Mouse (Mus musculus) gastrocnemius, postnatal 36 days (tissue): Measurements from ENCODE around the gene Cdc42ep4. TPM values are rescaled to one million over a fixed set of nuclear protein-coding genes. Genes with fewer than 3 reads are reported as not detected.

Experiments
- DNase-seq, 2 experiments: peaks; one replicate each; pipeline ENCODE4 v3.0.0; 2022
- intact Hi-C: fragments of 180-260 bp; cut with DNase I; formaldehyde crosslinking; loops from one replicate; pipeline ENCODE4 v1.15.1; 2025
- total RNA-seq, 2 experiments: library from RNA; stranded (reverse); gene quantifications; 2 replicates each; pipeline ENCODE4 v1.2.3; 2021

The Cdc42ep4 gene
- total RNA-seq, 2 experiments from 2014 or later = 4.9 to 6.8 TPM

DNA sequence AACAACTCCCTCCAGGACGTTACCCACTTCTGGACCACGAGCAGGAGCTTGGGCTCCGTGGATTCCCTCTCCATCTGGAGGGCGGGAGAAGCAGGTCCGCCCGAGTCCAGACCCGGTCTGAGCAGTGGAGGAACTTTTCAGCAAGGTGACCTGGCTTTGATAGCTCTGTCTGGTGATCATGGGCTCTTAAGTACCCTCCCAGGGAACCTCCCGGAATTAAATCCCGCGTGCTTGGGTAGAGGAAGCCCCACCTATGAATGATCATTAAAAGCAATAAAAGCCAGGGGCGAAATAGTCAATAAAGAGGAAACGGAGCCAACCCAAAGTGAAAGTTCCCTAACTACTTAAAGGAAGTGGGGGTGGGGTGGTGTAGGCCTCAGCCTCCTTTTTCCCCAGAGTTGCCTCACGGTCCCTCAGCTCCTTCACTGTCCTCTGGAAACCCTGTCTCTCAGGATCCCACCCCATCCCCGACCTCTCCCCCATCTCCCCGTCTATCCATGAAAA, 529 bp upstream of the Cdc42ep4 start:
- DNase-seq = no peak
- intact Hi-C loops = no loop called here

DNA sequence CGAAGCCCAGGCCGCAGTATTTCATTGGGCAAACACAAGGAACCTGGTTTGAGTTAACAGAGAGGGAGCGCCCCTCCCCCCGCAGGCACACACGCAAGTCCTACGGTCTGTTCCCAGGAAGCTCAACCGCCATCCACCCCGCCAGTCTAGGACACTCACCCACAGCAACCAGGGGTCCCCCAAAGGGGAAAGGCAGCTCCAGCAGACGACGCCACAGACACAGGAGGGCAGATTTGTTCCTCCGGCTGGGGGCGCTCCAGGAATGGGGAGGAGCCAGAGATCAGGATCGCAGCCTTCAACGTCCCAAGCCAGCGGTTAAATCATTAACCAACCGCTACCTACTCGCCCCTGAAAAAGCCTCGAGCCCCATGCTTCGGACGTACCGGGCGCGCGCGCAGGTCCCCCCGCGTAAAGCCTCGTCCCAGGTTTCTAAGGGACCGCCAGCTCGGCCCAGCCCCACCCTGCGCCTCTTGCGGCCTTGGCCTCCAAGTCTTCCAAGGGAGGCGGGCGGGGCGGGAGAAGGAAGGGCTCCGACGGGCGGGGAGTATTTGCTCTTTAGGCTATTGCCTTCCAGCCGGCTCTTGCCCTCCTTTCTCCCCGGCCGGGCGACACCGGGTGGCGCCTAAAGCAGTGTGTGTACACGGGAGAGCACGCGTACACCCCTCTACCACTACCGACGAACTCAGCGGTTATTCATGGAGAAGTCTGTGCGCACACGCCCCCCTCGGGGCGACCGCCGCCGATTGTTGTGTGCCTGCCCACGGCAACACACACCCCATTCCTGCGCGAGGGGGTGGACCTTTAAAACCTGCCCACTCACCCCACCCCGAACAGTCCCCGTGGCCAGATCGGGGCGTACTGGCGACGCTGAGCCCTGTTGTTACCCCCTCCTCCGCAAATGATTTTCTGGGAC, 854 bp downstream of the Cdc42ep4 start:
- peak; percentile 60 to 75 for DNase-seq
- intact Hi-C loops = loop anchor here (2.0 kb wide), 1 partner anchor 60 kb away; no protein-coding TSS in a partner anchor

DNA sequence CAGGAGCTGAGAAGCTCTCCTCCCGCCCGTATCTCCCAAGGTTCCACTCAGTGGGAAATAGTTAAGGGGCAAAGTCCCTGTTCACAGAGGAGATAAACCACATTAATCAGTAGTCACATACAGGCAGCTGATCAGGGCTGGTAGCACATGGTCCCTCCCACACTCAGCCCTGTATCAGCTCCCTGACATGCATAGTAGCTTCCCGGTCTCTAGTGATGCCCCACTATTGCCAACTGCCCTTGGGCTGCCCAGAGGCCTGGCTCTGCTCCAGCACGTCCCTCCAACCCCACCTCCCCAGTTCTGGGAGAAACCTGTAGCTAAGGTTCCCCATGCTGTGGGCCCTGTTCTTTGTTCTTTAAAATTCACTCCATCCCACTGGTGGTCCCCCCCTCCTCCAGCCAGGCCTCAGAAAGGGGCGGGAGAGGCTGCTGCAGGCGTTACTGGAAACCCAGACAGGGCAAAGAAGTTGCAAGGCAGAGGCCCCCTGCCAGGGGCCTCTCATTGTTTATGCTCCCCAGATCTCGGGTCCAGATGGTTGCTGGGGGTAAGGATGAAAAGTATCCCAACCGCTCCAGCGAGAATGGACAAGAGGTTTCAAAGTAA, 1.8 kb downstream of the Cdc42ep4 start:
- no peak for DNase-seq
- intact Hi-C loops = loop anchor here (2.0 kb wide), 1 partner anchor 61 kb away; no protein-coding TSS in a partner anchor

DNA sequence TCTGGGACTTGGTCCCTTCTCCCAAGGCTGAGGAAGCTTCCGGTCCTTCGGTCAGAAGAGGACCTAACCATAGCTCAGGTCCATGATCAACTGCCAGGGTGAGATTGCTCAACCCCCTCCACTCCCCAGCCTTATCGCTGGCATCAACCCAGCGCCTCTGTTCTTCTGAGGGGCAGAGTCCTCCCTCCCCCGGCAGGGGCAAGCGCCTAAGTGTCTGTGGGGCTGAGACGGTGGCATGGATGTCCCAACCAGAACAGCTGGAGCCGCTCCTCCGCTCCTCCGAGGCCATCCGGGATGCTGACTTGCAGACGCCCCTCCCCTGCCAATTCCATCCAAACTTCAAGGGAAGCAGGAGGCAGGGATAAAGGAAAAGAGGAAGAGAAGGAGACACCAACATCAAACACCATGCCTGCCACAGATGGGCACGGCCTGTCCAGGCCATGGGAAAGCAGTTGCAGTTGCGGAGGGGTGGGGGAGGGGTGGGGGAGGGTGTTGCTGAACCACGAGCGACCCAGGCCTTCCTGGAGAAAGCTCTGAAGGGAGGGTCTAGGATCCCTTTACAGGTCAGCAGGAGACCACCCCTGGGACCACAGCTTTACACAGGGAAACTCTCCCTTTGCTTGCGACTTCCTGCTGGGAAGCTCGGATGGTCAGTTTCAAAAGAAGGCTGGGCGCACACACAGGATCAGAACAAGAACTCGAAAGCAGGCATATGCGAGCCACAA, 2.7 kb downstream of the Cdc42ep4 start:
- intact Hi-C loops = no loop called here
- no peak for DNase-seq

DNA sequence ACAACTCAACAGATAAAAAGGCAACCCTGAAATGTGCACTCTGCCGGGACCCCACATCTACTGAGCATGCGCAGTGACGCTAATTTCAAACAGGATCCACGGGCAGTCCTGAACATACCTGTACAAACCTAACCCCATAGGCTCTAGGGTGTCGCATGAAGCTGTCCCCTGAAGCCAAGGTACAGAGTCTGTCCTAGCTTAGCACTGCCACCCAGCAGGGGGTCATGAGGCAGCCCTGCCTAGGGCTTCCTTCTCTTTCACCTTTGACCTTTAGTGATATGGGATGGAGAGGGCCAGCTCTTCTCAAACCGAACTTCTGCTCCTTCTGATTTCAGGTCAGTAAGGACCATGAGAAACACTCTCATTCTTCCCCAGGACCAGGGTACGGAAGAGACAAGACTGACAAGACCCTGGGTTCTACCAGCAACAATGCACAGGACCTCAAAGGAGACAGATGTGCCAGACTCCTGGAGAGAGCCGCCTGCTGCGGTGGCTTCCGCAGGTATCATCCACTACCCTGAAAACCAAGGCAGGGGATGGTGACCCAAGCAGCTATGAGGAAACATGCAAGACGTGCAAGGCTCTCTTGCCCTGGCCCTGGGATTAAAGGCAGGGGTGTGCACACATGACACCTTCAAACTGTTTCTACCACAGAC, 3.8 kb downstream of the Cdc42ep4 start:
- intact Hi-C loops = no loop called here
- no peak for DNase-seq

DNA sequence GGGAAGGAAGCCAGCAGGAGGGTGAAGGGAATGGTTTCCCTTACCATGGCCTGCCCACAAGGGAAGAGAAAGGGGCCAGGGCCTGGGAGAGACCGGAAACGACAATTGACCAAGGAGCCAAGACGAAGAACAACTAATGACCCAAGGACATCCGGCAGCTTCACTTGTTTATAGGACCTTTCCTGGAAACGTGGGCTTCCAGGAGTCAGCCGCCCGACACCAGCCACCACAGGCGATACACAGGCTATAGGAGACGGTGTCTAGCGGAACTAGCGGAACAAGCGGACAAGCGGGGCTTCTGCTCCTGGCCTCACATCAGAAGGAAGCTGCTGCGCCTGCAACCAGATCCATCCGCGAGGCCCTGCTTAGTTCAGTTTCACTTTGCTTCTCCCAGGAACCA, 4.6 kb downstream of the Cdc42ep4 start:
- DNase-seq = no peak
- intact Hi-C loops = no loop called here

DNA sequence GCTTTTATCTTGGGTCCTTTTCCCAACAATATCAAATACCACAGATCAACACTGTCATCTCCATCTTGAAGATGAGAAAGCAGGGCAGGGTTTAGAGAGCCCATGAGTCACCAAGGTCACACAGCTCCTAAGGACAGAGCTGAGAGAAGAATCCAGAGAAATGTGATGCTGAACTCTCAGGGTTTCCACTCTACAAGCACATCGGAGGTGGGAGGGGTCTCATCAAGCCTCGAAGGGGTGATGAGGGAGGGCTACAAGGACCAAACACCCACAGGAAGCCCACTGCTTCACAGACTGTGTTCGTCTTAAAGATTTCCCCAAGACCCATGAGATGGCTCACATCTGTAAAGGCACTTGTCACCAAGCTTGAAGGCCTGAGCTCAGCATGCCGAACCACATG, 5.7 kb downstream of the Cdc42ep4 start:
- intact Hi-C loops = no loop called here
- DNase-seq = no peak

DNA sequence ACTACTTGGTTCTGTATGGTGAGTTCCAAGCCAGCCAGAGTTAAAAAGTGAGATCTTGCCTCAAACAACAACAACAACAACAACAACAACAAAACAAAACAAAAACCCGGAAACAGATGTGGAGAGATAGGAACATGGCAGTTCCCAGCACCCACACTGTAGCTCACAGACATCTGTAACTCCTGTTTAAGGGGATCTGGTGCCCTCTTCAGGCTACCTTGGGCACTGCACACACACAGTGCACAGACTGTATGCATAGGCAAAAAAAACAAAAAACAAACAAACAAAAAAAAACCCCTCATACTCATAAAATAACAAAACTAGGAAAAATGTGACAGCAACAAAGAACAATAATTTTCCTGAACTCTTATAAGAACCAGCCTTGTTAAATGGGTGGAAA, 8.7 kb downstream of the Cdc42ep4 start:
- DNase-seq = no peak
- intact Hi-C loops = no loop called here

DNA sequence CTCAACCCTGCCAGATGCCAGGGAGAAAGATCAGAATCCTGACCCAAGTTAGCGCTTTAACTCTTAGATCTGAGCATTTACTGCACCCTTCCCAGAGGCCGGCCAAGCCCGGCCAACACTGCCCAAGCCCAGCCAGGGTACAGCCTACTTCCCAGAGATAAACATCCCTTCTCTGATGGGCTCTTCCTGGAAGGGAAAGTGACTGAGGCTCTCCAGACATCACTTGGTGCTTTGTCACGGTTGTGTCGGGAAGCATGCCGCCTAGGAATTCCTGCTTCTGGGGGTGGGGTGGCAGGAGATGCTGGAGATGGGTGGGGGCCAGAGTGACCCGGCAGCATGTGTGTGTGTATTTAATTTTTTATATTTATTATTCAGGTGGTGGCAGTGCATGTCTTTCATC, 11.6 kb downstream of the Cdc42ep4 start:
- intact Hi-C loops = no loop called here

DNA sequence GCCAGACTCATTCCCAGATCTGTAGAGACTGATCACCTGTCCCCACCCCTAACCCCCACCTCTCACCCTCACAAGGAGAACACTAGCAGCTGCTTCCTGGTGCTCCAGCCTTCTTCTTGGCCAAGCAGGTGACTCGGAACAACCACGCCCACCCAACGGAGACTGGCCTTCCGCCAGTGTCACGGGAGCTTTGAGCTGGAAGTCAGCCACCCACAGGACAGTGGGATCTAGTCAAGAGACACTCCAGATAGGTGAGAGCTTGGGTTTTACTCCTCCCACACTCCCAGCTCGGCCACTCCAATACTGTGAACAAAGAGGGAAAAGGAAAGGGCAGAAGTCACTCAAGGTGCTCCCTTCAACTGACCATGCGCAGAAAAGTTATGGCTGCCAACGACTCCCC, 12.5 kb downstream of the Cdc42ep4 start:
- no peak for DNase-seq
- intact Hi-C loops = no loop called here

More for the DNA sequence above, 11.6 kb downstream of the Cdc42ep4 start:
- DNase-seq = no peak

DNA sequence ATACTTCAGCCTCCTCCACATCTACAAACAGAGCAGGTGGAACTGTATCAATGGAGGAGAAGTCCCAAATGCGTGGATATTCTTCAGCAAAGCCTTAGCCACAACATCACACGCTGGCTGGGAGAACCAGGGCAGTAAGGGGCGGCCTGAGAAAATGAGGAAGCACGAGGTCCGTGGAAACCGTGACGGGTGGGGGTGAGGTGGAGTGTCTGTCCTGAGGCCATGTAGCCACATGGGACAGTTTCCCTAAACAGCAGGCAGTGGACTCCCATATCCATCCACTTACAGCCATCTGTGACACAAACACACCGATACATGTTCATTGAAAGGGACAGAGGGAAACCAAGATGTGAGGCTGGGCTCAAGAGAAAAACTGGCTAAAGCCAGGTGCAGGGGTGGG, 13.8 kb downstream of the Cdc42ep4 start:
- intact Hi-C loops = no loop called here
- no peak for DNase-seq

DNA sequence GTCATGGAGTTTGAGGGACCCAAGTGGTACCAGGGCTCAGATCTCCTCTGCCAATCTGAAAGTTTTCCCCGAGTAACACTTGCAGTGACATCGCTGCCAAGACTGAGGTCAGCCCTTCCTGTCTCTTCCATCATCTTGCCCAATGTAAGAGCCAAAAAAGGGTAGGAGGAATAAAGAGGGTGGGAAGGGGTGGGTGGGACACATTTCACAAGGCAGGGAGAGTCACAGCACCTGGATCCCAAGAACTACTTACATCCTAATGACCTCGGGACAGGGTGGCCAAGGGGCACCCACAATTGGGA, 14.2 kb downstream of the Cdc42ep4 start:
- intact Hi-C loops = no loop called here
- DNase-seq = no peak

DNA sequence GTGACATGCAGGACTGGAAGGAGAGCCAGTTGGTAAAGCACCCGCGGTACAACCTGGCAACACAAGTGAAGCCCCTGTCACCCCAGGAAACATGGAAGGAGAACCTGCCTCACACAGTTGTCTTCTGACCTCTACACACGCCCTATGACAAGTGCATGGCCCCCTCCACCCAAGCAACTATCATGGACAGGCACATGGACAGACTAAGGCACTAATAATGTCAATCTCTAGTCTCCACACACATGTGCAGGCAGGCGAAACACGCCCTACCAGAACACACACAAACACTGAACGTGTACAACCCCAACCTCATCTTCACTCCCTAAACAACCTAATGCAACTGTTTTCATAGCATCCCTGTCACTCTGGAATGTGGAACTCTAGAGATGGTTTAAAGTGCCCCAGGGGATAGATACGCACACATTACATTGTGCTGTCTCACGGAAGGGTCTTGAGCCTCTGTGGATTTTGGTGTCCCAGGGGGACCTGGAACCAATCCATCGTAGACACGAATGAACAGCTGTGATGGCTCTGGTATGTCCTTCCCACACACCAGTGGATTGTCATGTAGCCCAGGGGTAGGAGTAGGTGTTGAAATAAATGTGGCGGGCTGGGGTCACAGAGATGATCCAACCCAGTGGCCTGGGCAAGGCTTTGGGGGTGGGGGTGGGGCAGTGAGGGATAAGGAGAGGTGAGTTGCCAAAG, 14.7 kb downstream of the Cdc42ep4 start:
- intact Hi-C loops = no loop called here
- DNase-seq = no peak

DNA sequence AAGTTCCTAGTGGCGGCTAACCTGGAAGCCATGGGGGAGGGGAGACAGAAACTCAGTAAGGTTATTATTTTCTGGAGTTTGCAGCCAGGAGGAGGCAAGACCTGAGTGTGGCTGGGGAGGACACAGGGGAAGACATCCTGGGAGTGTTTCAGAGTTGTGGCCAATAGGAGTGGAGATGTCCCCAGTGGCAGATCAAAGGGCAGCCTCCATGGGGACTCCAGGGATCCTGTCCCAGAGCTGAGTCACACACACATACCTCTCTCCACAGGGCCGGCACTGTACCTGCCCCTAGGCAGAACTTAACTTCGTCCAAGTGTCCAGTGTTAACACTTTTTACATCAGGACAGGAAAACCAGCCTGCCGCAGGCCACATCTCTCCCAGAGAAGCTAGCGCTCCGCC, 16.5 kb downstream of the Cdc42ep4 start:
- intact Hi-C loops = no loop called here
- DNase-seq = no peak

DNA sequence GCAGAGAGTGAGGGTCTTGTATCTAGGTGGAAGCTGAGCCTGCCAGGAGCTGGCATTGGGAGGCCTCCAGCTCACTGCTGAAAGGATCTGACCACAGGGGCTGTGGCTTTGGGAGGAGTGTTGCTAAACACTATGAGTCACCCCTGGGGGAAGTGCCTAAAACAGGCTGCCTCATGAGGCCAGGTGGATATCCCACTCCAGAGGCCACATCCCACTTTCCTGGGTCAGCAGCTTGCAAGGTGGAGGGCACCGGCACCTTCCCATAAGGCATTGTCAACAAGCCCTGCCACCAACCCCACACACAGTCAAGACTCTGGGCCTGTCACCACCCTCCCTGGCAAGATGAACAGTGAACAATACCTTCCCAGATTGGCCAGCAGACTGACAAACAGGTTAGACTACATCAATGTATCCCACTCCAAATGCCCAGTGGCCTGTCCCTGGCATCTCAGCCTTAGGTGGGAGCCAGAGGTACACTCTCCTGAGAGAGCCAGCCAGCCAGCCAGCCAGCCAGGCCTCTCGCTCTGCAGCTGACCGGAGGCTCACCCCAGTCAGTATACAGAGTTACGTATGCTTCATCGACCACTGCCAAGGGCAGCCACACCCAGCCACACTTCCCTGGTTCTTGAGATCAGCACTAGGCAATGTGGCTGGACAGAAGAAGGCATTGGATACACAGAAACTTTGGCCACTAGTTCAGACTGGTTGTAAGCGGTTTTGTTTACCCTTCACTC, 17.9 kb downstream of the Cdc42ep4 start:
- DNase-seq = no peak
- intact Hi-C loops = no loop called here

DNA sequence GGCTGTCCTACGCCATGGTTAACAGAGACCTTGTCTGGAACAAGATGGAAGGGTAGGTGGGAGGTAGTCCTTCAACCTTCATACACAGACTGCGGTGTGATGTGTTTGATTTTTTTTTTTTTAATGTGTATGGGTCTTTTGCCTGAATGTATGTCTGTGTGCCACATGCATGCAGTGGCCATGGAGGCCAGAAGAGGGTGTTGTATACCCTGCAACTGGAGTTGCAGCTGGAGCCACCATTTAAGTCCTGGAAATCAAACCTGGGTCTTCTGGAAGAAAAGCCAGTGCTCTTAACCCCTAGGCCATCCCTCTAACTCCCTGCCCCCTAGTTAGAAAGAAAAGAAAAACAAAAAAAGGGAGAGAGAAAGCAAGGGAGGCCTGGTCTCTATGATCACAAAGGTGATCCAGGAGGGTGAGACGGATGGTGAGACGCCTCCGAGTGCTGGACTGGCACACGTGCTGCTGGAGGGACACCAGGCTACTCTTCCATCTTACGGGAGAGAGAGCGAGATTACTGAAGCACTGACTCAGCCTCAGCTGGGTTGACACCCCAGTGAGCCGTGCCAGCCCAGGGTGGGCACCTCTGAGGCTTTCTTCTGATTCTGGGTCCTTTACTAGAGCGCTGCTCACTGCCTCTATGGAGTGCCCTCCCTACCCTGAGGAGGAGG, 19.6 kb downstream of the Cdc42ep4 start:
- intact Hi-C loops = no loop called here

DNA sequence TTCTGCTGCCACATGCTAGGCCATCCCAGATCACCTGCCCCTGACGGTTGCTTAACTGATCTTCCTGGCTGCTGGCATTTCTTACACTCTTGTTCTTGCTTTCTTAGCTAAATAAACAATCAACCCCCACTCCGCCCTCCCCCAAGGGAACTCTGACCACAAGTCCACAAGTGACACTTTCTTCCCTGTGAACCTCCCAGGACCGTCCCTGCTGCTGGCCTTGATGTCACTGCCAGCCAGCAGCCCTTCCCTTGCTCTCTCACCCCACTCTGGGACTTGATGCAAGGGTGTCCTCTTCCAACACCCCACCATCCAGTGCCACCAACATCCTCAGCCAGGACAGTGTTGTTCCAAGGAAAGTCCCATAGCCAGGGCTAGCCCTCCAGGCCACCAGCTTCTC, 20.8 kb downstream of the Cdc42ep4 start:
- no peak for DNase-seq
- intact Hi-C loops = no loop called here

More for the DNA sequence above, 19.6 kb downstream of the Cdc42ep4 start:
- DNase-seq = no peak

DNA sequence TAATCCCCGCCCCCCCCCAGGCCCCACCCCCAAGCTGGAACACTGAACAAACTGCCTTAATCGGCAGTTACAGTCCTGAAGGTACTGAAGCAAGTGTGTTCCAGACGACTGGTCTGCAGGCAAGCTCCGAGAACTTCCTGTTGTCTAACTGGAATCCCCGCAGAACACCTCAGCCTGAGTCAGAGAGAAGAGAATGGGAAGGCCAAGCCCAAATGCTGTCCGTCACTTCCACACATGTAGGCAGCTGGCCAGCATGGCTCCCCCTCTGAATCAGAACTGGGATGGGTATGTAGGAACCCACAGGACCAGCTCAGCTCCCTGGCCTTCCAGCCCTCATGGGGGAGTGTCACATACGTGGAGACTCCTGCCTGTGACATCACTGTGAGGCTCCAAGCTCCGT, 21.8 kb downstream of the Cdc42ep4 start:
- intact Hi-C loops = no loop called here
- no peak for DNase-seq

DNA sequence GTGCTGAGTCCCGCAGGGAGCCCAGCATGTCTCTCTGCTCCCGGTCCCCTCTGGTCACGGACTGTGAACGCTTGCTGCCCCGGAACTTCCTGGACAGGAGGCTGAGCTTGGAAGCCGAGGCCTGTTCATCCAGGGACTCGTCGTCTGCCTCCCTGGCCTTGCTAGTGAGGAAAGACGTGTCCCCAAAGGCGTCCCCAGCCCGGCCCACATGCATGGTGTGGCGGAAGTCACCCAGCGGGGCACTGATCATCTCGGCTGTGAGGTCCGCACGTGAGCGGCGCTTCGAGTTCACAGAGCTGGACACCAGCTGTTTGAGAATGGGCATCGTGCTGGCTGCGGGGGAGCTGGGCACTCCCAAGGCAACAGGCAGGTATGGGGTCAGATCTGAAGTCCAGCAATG, 22.4 kb downstream of the Cdc42ep4 start:
- intact Hi-C loops = no loop called here
- no peak for DNase-seq
